Mouse (Mus musculus) brain, embryonic 14.5 days (tissue): ENCODE results near the gene Lcor.

Experiments used
- CTCF ChIP-seq: fragments of 200-500 bp; IDR thresholded peaks from 2 replicates; pipeline ENCODE4 v1.5.1; 2012; ENCODE audit warnings: inconsistent platforms, mild to moderate bottlenecking, moderate library complexity, borderline replicate concordance; ENCODE audit not compliant: insufficient read depth, insufficient read length; ENCODE audit errors: extremely low read depth
- POLR2A ChIP-seq: fragments of 200-500 bp; IDR thresholded peaks from 2 replicates; pipeline ENCODE4 v1.6.1; 2012; ENCODE audit warnings: mild to moderate bottlenecking, inconsistent platforms, borderline replicate concordance; ENCODE audit not compliant: poor library complexity, insufficient read depth, insufficient read length, severe bottlenecking; ENCODE audit errors: extremely low read depth

GRCm38 (mm10) chr19:41560856-41561255, 78.4 kb downstream of the Lcor start:
- TF ChIP-seq CTCF (no peak), POLR2A (no peak)
